Mouse (Mus musculus): ENCODE measurements at regions not wholly inside any gene's neighbourhood (a gene's known extent, or its start where the extent isn't known, plus 50 kb on each side); places are given as distances from the start of the nearest gene placed in this dataset.
A peak's percentile ranks its signal among the peaks of the same experiment; 100 is the strongest.

GRCm38 (mm10) chr19:60310591-60310990, 84.1 kb upstream of the Fam204a start:
- DNase-seq = peak; percentile 38 to 54
- Histone ChIP-seq H3K4me3 (replicated peaks; ENCODE audit: insufficient read depth, low read depth, low read length) (no peak overlapping the region), H3K4me1 (ENCODE audit: control insufficient read depth, insufficient read depth, low read length) (no peaks in the 10 kb centered on the region), H3K27ac (ENCODE audit: insufficient read depth, low read length) (no peak overlapping the region), H3K27me3 (ENCODE audit: control insufficient read depth, insufficient read depth, low read length) (no peaks in the 10 kb centered on the region)
- 24% methylated on average over 4 of the region's 4 CpGs for WGBS
- TF ChIP-seq CTCF (IDR thresholded peaks at IDR 0.05; ENCODE audit: borderline replicate concordance, insufficient read depth, low read depth, low read length) (peak; percentile 61; the same call in 1 of the 2 replicates), POLR2A (IDR thresholded peaks at IDR 0.05; ENCODE audit: borderline replicate concordance, insufficient read depth, low read length) (no peak)

GRCm38 (mm10) chr19:60302371-60302770, 75.9 kb upstream of the Fam204a start:
- DNase-seq = no peak
- Histone ChIP-seq H3K27ac (ENCODE audit: insufficient read depth, low read length) (no peak overlapping the region), H3K4me1 (ENCODE audit: control insufficient read depth, insufficient read depth, low read length) (no peaks in the 10 kb centered on the region), H3K4me3 (replicated peaks; ENCODE audit: insufficient read depth, low read depth, low read length) (no peak overlapping the region), H3K27me3 (ENCODE audit: control insufficient read depth, insufficient read depth, low read length) (no peaks in the 10 kb centered on the region)
- WGBS = 85% methylated on average over 6 of the region's 6 CpGs
- TF ChIP-seq POLR2A (IDR thresholded peaks at IDR 0.05; ENCODE audit: borderline replicate concordance, insufficient read depth, low read length) = no peak
- no peak for TF ChIP-seq CTCF (IDR thresholded peaks at IDR 0.05; ENCODE audit: borderline replicate concordance, insufficient read depth, low read depth, low read length)

- no peak for TF ChIP-seq POLR2A (IDR thresholded peaks at IDR 0.05; ENCODE audit: borderline replicate concordance, insufficient read depth, low read length)
- no peak for TF ChIP-seq CTCF (IDR thresholded peaks at IDR 0.05; ENCODE audit: borderline replicate concordance, insufficient read depth, low read depth, low read length)
- H3K4me3 ChIP-seq (replicated peaks; ENCODE audit: insufficient read depth, low read depth, low read length) = no peak overlapping the region
- 14% methylated on average over 2 of the region's 2 CpGs for WGBS
- no peaks in the 10 kb centered on the region for H3K4me1 ChIP-seq (ENCODE audit: control insufficient read depth, insufficient read depth, low read length)
- no peaks in the 10 kb centered on the region for H3K27me3 ChIP-seq (ENCODE audit: control insufficient read depth, insufficient read depth, low read length)
- H3K27ac ChIP-seq (ENCODE audit: insufficient read depth, low read length) = no peak overlapping the region
- DNase-seq = peak in 1 of 2 experiments; percentile 29
Observed at GRCm38 (mm10) chr19:60300891-60301290, 74.4 kb upstream of the Fam204a start.

- H3K27ac ChIP-seq (ENCODE audit: insufficient read depth, low read length) = no peak overlapping the region
- no peaks in the 10 kb centered on the region for H3K27me3 ChIP-seq (ENCODE audit: control insufficient read depth, insufficient read depth, low read length)
- no peaks in the 10 kb centered on the region for H3K4me1 ChIP-seq (ENCODE audit: control insufficient read depth, insufficient read depth, low read length)
- DNase-seq = no peak
- no peak overlapping the region for H3K4me3 ChIP-seq (replicated peaks; ENCODE audit: insufficient read depth, low read depth, low read length)
- WGBS = 87% methylated on average over 4 of the region's 4 CpGs
- no peak for TF ChIP-seq POLR2A (IDR thresholded peaks at IDR 0.05; ENCODE audit: borderline replicate concordance, insufficient read depth, low read length)
- no peak for TF ChIP-seq CTCF (IDR thresholded peaks at IDR 0.05; ENCODE audit: borderline replicate concordance, insufficient read depth, low read depth, low read length)
Observed at GRCm38 (mm10) chr19:60290244-60290643, 63.7 kb upstream of the Fam204a start.

GRCm38 (mm10) chr19:60286810-60287396, 60.4 kb upstream of the Fam204a start:
- Histone ChIP-seq H3K27ac (ENCODE audit: insufficient read depth, low read length) (no peak overlapping the region), H3K4me3 (replicated peaks; ENCODE audit: insufficient read depth, low read depth, low read length) (no peak overlapping the region), H3K4me1 (ENCODE audit: control insufficient read depth, insufficient read depth, low read length) (no peaks in the 10 kb centered on the region), H3K27me3 (ENCODE audit: control insufficient read depth, insufficient read depth, low read length) (no peaks in the 10 kb centered on the region)
- TF ChIP-seq CTCF (IDR thresholded peaks at IDR 0.05; ENCODE audit: borderline replicate concordance, insufficient read depth, low read depth, low read length) = no peak
- no peak for TF ChIP-seq POLR2A (IDR thresholded peaks at IDR 0.05; ENCODE audit: borderline replicate concordance, insufficient read depth, low read length)
- DNase-seq = no peak
- 70% methylated on average over 6 of the region's 6 CpGs for WGBS

GRCm38 (mm10) chr19:60284901-60285300, 58.4 kb upstream of the Fam204a start:
- WGBS = 73% methylated on average over 4 of the region's 4 CpGs
- Histone ChIP-seq H3K27me3 (ENCODE audit: control insufficient read depth, insufficient read depth, low read length) (no peaks in the 10 kb centered on the region), H3K4me3 (replicated peaks; ENCODE audit: insufficient read depth, low read depth, low read length) (no peak overlapping the region), H3K27ac (ENCODE audit: insufficient read depth, low read length) (no peak overlapping the region), H3K4me1 (ENCODE audit: control insufficient read depth, insufficient read depth, low read length) (no peaks in the 10 kb centered on the region)
- no peak for DNase-seq
- no peak for TF ChIP-seq CTCF (IDR thresholded peaks at IDR 0.05; ENCODE audit: borderline replicate concordance, insufficient read depth, low read depth, low read length)
- no peak for TF ChIP-seq POLR2A (IDR thresholded peaks at IDR 0.05; ENCODE audit: borderline replicate concordance, insufficient read depth, low read length)
